Mouse (Mus musculus): ENCODE results near the gene 4430402I18Rik.

GRCm38 (mm10) chr19:28989515-28989914 is 21.9 kb upstream of the 4430402I18Rik start:
- no peak for TF ChIP-seq POLR2A (IDR thresholded peaks at IDR 0.05; ENCODE audit: extremely low read depth, insufficient read depth, low read length)
- TF ChIP-seq CTCF (IDR thresholded peaks at IDR 0.05; ENCODE audit: extremely low read depth, insufficient read depth, low read length): no peak
